Mouse (Mus musculus): ENCODE results near the gene Gm10260.

- no peak for TF ChIP-seq EP300 (IDR thresholded peaks at IDR 0.05; ENCODE audit: insufficient read depth, low read depth, low read length)
- TF ChIP-seq CTCF (IDR thresholded peaks at IDR 0.05; ENCODE audit: low read depth, low read length) = no peak
- no peak for TF ChIP-seq POLR2A (IDR thresholded peaks at IDR 0.05; ENCODE audit: insufficient read depth, low read length)
These were observed 15.8 kb downstream of the Gm10260 start for GRCm38 (mm10) chr13:97744669-97745068.

Measured in ES-Bruce4 (cell line).